Mouse (Mus musculus) testis, adult 2 months (tissue): ENCODE results near the gene Kmt2d.

Experiments used
- CTCF ChIP-seq: fragments of 200-500 bp; IDR thresholded peaks from 2 replicates; pipeline ENCODE4 v1.5.1; 2012; ENCODE audit warnings: low read depth, mild to moderate bottlenecking, inconsistent platforms, low read length, moderate library complexity; ENCODE audit not compliant: control insufficient read depth, insufficient read depth, insufficient replicate concordance
- POLR2A ChIP-seq: fragments of 200-500 bp; IDR thresholded peaks from 2 replicates; pipeline ENCODE4 v1.6.1; 2012; ENCODE audit warnings: low read depth, mild to moderate bottlenecking, inconsistent platforms, low read length, moderate library complexity; ENCODE audit not compliant: control insufficient read depth

GRCm38 (mm10) chr15:98895635-98896589 is 24.9 kb upstream of the Kmt2d start:
- TF ChIP-seq POLR2A (no peak), CTCF (no peak)
